Mouse (Mus musculus) testis, adult 2 months (tissue): Measurements from ENCODE around the gene Tdrd9. TPM values are rescaled to one million over a fixed set of nuclear protein-coding genes. Genes with fewer than 3 reads are reported as not detected.
"Not testable (repeated sequence)": the region's sequence is repeated elsewhere in the genome, so short reads cannot be mapped to it uniquely, and the experiment has no call there.

ENCODE experiments used
- H3K27ac ChIP-seq: fragments of 200-500 bp; 2 replicates; pipeline ENCODE4 v1.5.1; 2012; ENCODE audit warnings: low read depth, low read length; ENCODE audit not compliant: control insufficient read depth, insufficient read depth
- H3K27me3 ChIP-seq: fragments of 200-500 bp; 2 replicates; pipeline ENCODE4 v1.6.1; 2012; ENCODE audit warnings: mild to moderate bottlenecking, low read length, moderate library complexity; ENCODE audit not compliant: control insufficient read depth, insufficient read depth
- H3K36me3 ChIP-seq: fragments of 200-500 bp; 2 replicates; pipeline ENCODE4 v1.6.1; 2012; ENCODE audit warnings: mild to moderate bottlenecking, low read length; ENCODE audit not compliant: control insufficient read depth, insufficient read depth
- H3K4me1 ChIP-seq: fragments of 200-500 bp; 2 replicates; pipeline ENCODE4 v1.6.1; 2012; ENCODE audit warnings: low read length; ENCODE audit not compliant: control insufficient read depth, insufficient read depth
- H3K4me3 ChIP-seq: fragments of 200-500 bp; 2 replicates; pipeline ENCODE4 v1.5.1; 2012; ENCODE audit warnings: low read depth, mild to moderate bottlenecking, low read length, moderate library complexity, mixed read lengths; ENCODE audit not compliant: control insufficient read depth
- CTCF ChIP-seq: fragments of 200-500 bp; IDR thresholded peaks from 2 replicates; pipeline ENCODE4 v1.5.1; 2012; ENCODE audit warnings: low read depth, mild to moderate bottlenecking, inconsistent platforms, low read length, moderate library complexity; ENCODE audit not compliant: control insufficient read depth, insufficient read depth, insufficient replicate concordance
- POLR2A ChIP-seq: fragments of 200-500 bp; IDR thresholded peaks from 2 replicates; pipeline ENCODE4 v1.6.1; 2012; ENCODE audit warnings: low read depth, mild to moderate bottlenecking, inconsistent platforms, low read length, moderate library complexity; ENCODE audit not compliant: control insufficient read depth
- polyA plus RNA-seq: library from polyadenylated mRNA; depleted of rRNA; stranded (reverse); fragments of >200 nt; gene quantifications from 2 replicates; pipeline ENCODE4 v1.2.3, GENCODE M21; 2012

The Tdrd9 gene
- polyA plus RNA-seq, 1 experiment, result 54.7 TPM

DNA sequence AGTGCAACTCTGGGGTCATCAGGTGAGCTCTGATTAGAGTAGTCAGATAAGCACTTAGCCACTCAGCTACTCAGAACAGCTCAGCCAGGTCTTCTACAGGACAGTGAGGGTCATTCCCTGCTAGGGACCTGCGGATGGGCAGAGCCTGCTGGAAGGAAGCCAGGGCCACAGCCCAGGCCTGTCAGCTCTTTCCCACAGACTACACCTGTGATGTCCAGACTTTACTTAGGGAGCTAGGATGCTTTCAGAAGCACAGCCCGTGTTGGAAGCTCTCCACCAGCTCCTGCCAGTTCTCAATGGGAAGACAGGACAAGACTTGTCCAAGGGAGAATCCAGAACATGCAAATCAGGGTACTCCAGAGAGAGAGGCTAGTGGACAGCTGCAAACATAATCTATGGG lies 37.4 kb upstream of the Tdrd9 start:
- Histone ChIP-seq H3K4me1 (peaks cover 6% of the 10 kb centered on the region; the same call in 1 of the 2 replicates), H3K4me3 (no peak overlapping the region), H3K36me3 (no peaks in the 10 kb centered on the region), H3K27ac (no peak overlapping the region), H3K27me3 (no peaks in the 10 kb centered on the region)
- TF ChIP-seq POLR2A, result no peak
- TF ChIP-seq CTCF, result no peak

- no peaks in the 10 kb centered on the region for H3K27me3 ChIP-seq
- no peaks in the 10 kb centered on the region for H3K36me3 ChIP-seq
- no peak overlapping the region for H3K27ac ChIP-seq
- TF ChIP-seq POLR2A (no peak), CTCF (no peak)
- peaks cover 6% of the 10 kb centered on the region; the same call in 1 of the 2 replicates for H3K4me1 ChIP-seq
- H3K4me3 ChIP-seq, result no peak overlapping the region
Measured at GRCm38 (mm10) chr12:111936706-111937550, 34.4 kb upstream of the Tdrd9 start.

GRCm38 (mm10) chr12:111938623-111939177 lies 32.7 kb upstream of the Tdrd9 start:
- Histone ChIP-seq H3K4me3 (no peak overlapping the region), H3K27ac (no peak overlapping the region), H3K36me3 (no peaks in the 10 kb centered on the region), H3K4me1 (peaks cover 7% of the 10 kb centered on the region; the same call in 1 of the 2 replicates), H3K27me3 (no peaks in the 10 kb centered on the region)
- TF ChIP-seq POLR2A, result no peak
- TF ChIP-seq CTCF, result no peak

GRCm38 (mm10) chr12:111943421-111944064 lies 27.8 kb upstream of the Tdrd9 start:
- Histone ChIP-seq H3K27me3 (no peaks in the 10 kb centered on the region), H3K27ac (peak overlapping the region; percentile 4; the same call in 1 of the 2 replicates), H3K4me1 (peaks cover 12% of the 10 kb centered on the region), H3K4me3 (peak overlapping the region; percentile 20), H3K36me3 (no peaks in the 10 kb centered on the region)
- TF ChIP-seq CTCF (no peak), POLR2A (no peak)

DNA sequence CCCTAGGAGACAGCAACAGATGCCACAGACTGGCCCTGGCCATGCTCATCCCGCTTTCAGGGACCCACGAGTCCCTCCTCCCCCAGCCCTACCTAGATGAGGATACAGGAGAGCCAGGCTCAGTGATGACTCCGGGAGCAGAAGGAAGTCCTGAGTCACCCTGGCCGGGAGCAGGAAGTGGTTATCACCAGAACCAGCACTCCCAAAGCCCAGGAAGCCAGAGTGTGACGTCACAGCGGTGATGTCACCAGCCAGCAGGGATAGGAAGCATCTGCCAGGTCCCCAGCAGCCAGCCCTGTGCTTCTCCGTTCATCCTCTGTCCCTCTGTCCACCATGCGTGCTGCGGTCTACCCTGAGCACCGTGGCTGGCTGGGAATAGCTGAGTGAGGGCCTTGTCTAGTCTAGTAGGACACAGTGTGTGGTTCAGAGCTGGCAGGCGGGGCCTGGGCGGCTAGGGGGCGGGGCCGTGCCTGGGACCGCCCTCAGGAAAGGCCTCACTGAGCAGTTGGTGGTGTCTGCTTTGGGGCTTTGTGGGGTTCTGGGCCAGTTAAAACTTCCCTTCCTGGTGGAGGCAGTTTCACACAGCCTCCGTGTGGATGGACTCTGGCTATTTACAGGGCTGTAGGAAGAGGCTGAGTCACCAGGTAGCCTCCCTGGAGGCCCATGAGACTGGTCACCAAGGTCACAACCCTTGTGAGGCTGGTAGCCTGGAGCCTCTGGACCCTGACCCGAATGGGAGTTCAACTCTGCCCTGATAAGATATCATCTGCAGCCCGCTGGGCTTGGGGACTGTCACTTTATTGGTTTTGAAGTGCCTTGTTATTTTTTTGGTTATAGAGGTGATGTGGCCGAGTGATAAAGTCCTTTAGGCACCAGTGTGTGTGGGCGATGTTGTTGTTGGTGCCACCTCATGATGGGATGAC lies 27.0 kb upstream of the Tdrd9 start:
- peak overlapping the region; percentile 27; the same call in 1 of the 2 replicates for H3K27ac ChIP-seq
- H3K36me3 ChIP-seq, H3K27me3 ChIP-seq, H3K4me3 ChIP-seq: not testable (repeated sequence)
- H3K4me1 ChIP-seq, result peaks cover 12% of the 10 kb centered on the region

DNA sequence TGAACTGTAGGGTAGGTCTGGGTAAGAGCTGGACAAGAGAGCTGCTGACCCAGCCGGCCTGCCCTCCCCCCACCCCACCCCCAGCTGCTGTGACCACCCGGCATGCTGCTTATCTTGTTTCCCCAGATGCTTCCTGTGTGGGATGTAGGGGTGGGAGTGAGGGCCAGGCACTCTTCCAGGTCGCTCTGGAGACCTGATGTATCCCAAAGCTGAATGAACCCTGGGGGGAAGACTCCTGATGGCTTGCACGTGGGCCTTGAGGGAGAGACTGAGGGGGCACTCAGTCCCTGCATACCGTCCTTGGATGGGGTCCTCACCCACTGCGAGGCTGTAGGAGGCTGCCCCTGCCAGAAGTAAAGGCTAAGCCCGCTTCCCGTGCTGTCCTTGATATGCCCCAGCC lies 26.2 kb upstream of the Tdrd9 start:
- Histone ChIP-seq H3K27me3 (no peaks in the 10 kb centered on the region), H3K4me1 (peaks cover 12% of the 10 kb centered on the region), H3K27ac (peak overlapping the region; percentile 47), H3K4me3 (peak overlapping the region; percentile 1), H3K36me3 (no peaks in the 10 kb centered on the region)
- TF ChIP-seq CTCF, result no peak
- no peak; the same call in 1 of the 2 replicates for TF ChIP-seq POLR2A

GRCm38 (mm10) chr12:111945765-111946655 lies 25.3 kb upstream of the Tdrd9 start:
- peak overlapping the region; percentile 31 for H3K27ac ChIP-seq
- peaks cover 12% of the 10 kb centered on the region for H3K4me1 ChIP-seq
- H3K27me3 ChIP-seq, H3K36me3 ChIP-seq: not testable (repeated sequence)
- H3K4me3 ChIP-seq, result peak overlapping the region; percentile 39; the same call in 1 of the 2 replicates
